Mouse (Mus musculus) v-Abl transformed pro-B cells (cell line): ENCODE measurements around the gene Slc41a3.
"Not testable (repeated sequence)": the region's sequence is repeated elsewhere in the genome, so short reads cannot be mapped to it uniquely, and the experiment has no call there.

ENCODE experiments used
- in situ Hi-C, 2 experiments: fragments of 400-800 bp; cut with MboI; formaldehyde crosslinking; loops; one replicate each; pipeline ENCODE4 v1.15.1; 2025; ENCODE audit not compliant: unreplicated experiment in 2 of 2

Gene Slc41a3

GRCm38 (mm10) chr6:90620791-90621583 is 16.5 kb downstream of the Slc41a3 start:
- in situ Hi-C loops, result loop anchor here (25.0 kb wide), 2 partner anchors 641 to 666 kb away; no protein-coding TSS in a partner anchor

DNA sequence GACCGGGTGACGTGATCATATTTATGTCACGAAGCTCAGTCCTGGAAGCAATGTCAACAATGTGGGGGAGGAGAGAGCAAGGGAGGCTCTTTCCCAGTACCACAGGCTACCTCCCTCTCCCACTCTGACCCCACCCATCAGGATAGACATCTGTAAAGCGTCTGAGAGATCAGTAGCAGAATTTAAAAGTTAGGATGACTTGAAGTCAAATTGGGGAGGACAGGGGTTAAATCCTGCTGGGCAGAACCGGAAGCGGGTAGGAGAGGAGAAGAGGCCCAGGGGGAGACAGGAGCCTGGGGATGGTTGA is 17.0 kb downstream of the Slc41a3 start:
- in situ Hi-C loops, result loop anchor here (25.0 kb wide), 2 partner anchors 641 to 666 kb away; no protein-coding TSS in a partner anchor

GRCm38 (mm10) chr6:90622758-90623455 is 18.4 kb downstream of the Slc41a3 start:
- in situ Hi-C loops, result loop anchor here (25.0 kb wide), 2 partner anchors 639 to 664 kb away; no protein-coding TSS in a partner anchor

- in situ Hi-C loops, result loop anchor here (25.0 kb wide), 2 partner anchors 639 to 664 kb away; no protein-coding TSS in a partner anchor
These were observed 18.9 kb downstream of the Slc41a3 start for GRCm38 (mm10) chr6:90623456-90623836.

GRCm38 (mm10) chr6:90624184-90624583 is 19.7 kb downstream of the Slc41a3 start:
- in situ Hi-C loops, result loop anchor here (25.0 kb wide), 2 partner anchors 638 to 663 kb away; no protein-coding TSS in a partner anchor

- in situ Hi-C loops, result loop anchor here (25.0 kb wide), 2 partner anchors 638 to 663 kb away; no protein-coding TSS in a partner anchor
These were observed 20.2 kb downstream of the Slc41a3 start for GRCm38 (mm10) chr6:90624733-90625132.

GRCm38 (mm10) chr6:90625207-90625994 is 20.9 kb downstream of the Slc41a3 start:
- in situ Hi-C loops, result no loop called here

DNA sequence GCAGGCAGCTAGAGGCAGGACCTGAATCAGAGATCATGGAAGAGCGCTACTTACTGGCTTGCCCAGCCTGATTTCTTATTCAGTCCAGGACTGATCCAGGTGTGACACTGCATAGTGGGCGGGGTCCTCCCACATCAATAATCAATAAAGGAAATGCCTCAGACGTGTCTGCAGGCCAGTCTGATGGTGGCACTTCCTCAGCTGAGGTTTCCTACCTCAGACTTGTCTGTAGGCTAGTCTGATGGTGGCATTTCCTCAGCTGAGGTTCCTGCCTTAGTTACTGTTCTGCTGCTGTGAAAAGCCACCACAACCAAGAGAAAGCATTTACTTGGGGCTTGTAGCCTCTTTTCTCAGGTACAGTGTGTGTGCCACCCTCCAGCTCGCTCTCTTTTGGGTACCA is 23.0 kb downstream of the Slc41a3 start:
- in situ Hi-C loops, result no loop called here

DNA sequence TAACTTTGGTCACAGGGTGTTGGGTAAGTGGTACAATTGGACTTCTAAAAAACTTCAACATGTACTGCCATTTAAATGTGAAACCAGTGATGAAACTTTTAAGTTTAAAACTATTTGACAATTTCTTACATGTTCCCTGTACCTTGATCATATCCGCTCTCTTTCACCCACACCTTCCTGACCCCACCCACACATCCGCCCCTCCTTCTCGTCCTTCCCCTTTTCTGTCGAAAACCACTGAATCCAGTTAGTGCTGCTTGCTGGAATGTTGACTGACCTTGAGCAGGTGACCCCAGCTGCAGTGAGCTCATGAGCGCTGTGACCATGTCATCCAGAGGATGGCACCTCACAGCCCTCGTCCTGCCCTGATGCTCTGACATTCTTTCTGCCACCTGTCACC is 25.0 kb downstream of the Slc41a3 start:
- in situ Hi-C loops, result no loop called here

- in situ Hi-C loops, result no loop called here
These were observed 25.9 kb downstream of the Slc41a3 start for GRCm38 (mm10) chr6:90630427-90630826.

DNA sequence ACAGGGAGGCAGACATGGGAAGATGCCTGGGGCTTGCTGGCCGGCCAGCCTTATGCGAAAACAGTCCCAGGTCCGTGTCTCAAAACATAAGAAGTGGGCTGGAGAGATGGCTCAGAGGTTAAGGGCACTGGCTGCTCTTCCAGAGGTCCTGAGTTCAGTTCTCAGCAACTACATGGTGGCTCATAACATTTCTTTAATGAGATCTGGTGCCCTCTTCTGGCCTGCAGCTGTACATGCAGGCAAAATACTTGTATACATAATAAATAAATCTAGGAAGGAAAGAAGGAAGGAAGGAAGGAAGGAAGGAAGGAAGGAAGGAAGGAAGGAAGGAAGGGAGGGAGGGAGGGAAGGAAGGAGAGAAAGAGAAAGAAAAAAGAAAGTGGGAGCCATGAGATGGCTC is 28.0 kb downstream of the Slc41a3 start:
- in situ Hi-C loops, result not testable (repeated sequence)

GRCm38 (mm10) chr6:90635081-90635480 is 30.6 kb downstream of the Slc41a3 start:
- in situ Hi-C loops, result no loop called here

DNA sequence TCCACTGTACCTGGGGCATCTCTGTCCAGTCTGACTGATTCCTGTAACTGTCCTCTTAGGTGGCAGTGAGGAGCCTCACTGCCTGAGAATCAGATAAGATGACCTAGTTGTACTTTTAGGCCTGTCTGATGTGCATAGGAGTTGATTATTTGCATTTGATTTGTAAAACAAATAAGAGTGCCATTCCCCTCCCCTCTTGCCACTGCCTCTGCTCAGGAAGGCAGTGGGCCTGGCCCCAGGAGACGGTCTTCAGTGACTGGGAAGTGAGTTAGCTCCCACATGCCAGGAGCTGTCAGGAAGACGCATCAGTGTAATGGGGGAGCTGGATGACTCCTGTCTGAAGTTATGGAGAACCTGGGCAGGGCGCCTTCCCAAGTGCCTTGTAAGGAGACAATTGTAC is 31.1 kb downstream of the Slc41a3 start:
- in situ Hi-C loops, result no loop called here

- in situ Hi-C loops, result no loop called here
These were observed 38.5 kb downstream of the Slc41a3 start for GRCm38 (mm10) chr6:90643057-90643456.

DNA sequence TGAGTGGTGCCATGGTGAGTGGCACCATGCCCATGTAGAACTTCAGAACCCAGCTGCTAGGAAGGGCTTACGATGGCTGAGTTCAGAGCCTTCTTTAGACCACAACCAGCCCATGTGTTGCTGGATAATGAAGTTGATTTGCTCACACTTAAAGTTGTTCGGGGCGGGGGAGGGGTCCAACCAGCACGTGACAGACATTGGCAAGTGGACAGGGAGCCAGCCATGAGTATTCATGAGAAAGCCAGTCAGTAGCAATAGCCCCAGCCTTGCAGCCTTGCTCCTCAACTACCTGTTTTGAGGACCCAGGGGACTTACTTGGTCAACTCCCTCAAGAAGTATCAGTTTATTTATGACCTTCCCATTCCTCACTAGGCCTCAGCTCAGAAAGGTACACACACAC is 40.4 kb downstream of the Slc41a3 start:
- in situ Hi-C loops, result no loop called here

- in situ Hi-C loops, result no loop called here
These were observed 43.9 kb downstream of the Slc41a3 start for GRCm38 (mm10) chr6:90648391-90648790.

- in situ Hi-C loops, result no loop called here
These were observed 44.8 kb downstream of the Slc41a3 start for GRCm38 (mm10) chr6:90649279-90649678.

DNA sequence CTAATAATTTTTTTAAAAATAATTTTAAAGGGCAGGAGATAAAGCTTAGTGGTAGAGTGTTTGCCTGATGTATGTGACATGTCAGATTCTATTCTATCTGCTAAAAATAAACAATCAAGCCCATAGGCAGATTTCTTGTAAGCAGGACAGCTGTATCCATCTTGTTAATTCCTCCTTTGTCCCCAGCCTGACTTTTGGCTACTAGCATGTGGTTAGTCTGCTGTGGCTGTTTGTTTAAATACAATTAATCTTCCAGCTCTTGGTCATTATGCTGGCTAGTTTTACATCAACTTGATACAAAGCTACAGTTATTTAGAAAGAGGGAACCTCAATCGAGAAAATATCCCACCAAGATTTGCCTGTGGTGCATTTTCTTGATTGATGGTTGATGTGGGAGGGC is 46.1 kb downstream of the Slc41a3 start:
- in situ Hi-C loops, result loop anchor here in 1 of 2 experiments (10.0 kb wide), 1 partner anchor 154 kb away; no protein-coding TSS in a partner anchor

- in situ Hi-C loops, result loop anchor here in 1 of 2 experiments (10.0 kb wide), 1 partner anchor 151 kb away; no protein-coding TSS in a partner anchor
These were observed 49.2 kb downstream of the Slc41a3 start for GRCm38 (mm10) chr6:90653736-90654135.

GRCm38 (mm10) chr6:90656344-90656850 is 51.9 kb downstream of the Slc41a3 start:
- in situ Hi-C loops, result loop anchor here (5.0 to 10.0 kb wide), 3 partner anchors 66 to 156 kb away; no protein-coding TSS in a partner anchor
